Mouse (Mus musculus): ENCODE results near the gene Psmd14.

DNA sequence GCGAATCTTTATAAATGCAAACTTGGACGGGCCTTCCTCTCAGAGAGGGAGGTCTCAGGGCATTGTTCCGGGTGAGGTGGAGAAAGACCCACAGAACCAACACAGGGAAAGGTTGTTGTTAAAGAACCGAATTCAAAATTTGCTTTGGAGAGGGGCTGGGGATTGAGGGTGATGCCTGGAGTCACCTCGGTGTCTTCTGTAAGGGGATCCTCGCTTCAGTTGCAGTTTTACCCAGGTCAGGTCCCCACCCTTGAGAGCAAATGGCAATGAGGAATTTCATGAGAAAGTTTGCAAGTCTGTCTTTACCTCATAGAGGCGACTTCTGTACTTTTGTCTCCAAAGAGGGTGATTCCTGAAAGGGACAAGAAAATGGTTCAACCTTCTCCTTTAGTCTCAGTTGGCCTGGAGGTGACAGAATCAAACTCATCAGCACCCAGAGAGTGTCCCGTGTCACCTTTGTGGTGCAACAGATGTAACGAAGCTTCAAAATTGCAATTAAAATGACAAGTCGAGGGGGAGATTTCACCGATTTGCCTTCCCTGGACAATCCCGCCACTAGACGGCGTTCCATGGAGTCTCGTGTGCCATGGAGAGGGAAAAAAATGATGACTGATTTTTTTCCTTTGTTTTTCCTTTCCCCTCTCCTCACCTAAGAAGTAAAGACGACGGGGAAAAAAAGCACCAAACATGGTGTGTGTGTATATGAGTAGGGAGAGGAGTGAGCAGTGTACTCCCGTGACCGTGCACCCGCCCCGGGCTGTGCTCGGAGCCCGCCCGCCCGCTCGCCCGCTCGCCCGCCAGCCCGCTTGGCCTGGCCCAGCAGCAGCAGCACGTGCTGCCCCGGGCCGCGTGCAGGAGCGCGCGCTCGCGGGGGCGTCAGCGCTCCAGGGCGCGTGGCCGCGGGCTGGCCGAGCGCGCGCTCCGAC lies 103.3 kb downstream of the Psmd14 start:
- TF ChIP-seq CTCF (IDR thresholded peaks at IDR 0.05; ENCODE audit: low read depth) (peak; percentile 69), EP300 (optimal IDR thresholded peaks at IDR 0.05) (no peak)

All from stomach, postnatal 0 days (tissue).